Mouse (Mus musculus) ES-Bruce4 (cell line): ENCODE data around the gene Fcgrt.

Experiments used
- CTCF ChIP-seq: IDR thresholded peaks from one replicate; pipeline ENCODE4 v1.8.1; 2011; ENCODE audit warnings: low read depth, low read length
- EP300 ChIP-seq: IDR thresholded peaks from 2 replicates; pipeline ENCODE4 v1.6.1; 2011; ENCODE audit warnings: low read depth, low read length; ENCODE audit not compliant: insufficient read depth
- POLR2A ChIP-seq: IDR thresholded peaks from one replicate; pipeline ENCODE4 v1.8.1; 2011; ENCODE audit warnings: low read length; ENCODE audit not compliant: insufficient read depth

GRCm38 (mm10) chr7:45121966-45122365 lies 18.3 kb upstream of the Fcgrt start:
- TF ChIP-seq EP300, result no peak
- TF ChIP-seq CTCF, result no peak
- no peak for TF ChIP-seq POLR2A
